Mouse (Mus musculus) liver, embryonic 11.5 days (tissue): ENCODE results near the gene Coro1c. TPM values are rescaled to one million over a fixed set of nuclear protein-coding genes. Genes with fewer than 3 reads are reported as not detected.

Source experiments
- ATAC-seq: fragments of 200-750 bp; cut with Nextera tagmentation; replicated peaks from 2 replicates; pipeline ENCODE4 v1.8.0; 2017; ENCODE audit warnings: moderate number of reproducible peaks, mild to moderate bottlenecking, moderate TSS enrichment, moderate library complexity; ENCODE audit not compliant: low FRiP score
- DNase-seq: peaks from one replicate; pipeline ENCODE4 v3.0.0-alpha.2; 2017; ENCODE audit warnings: low spot score
- H3K27ac ChIP-seq: fragments of 300-500 bp; sonication (generic); 2 replicates; pipeline ENCODE4 v1.5.1; 2014; ENCODE audit warnings: mild to moderate bottlenecking, low read depth, low read length, control low read depth
- H3K27me3 ChIP-seq: fragments of 300-500 bp; sonication (generic); replicated peaks from 2 replicates; pipeline ENCODE4 v1.6.1; 2014; ENCODE audit warnings: low read length, mixed read lengths; ENCODE audit not compliant: control insufficient read depth, insufficient read depth
- H3K36me3 ChIP-seq: fragments of 300-500 bp; sonication (generic); 2 replicates; pipeline ENCODE4 v1.6.1; 2014; ENCODE audit warnings: mild to moderate bottlenecking, low read length, moderate library complexity, mixed read lengths; ENCODE audit not compliant: control insufficient read depth, insufficient read depth
- H3K4me1 ChIP-seq: fragments of 300-500 bp; sonication (generic); replicated peaks from 2 replicates; pipeline ENCODE4 v1.6.1; 2014; ENCODE audit warnings: low read length, mixed read lengths; ENCODE audit not compliant: control insufficient read depth, insufficient read depth
- H3K4me2 ChIP-seq: fragments of 300-500 bp; sonication (generic); 2 replicates; pipeline ENCODE4 v1.6.1; 2014; ENCODE audit warnings: mild to moderate bottlenecking, control low read depth, moderate library complexity
- H3K4me3 ChIP-seq: fragments of 300-500 bp; sonication (generic); 2 replicates; pipeline ENCODE4 v1.5.1; 2014; ENCODE audit warnings: low read depth, low read length, control low read depth
- H3K9ac ChIP-seq: fragments of 300-500 bp; sonication (generic); 2 replicates; pipeline ENCODE4 v1.6.1; 2014; ENCODE audit warnings: low read depth, low read length, control low read depth
- H3K9me3 ChIP-seq: fragments of 300-500 bp; sonication (generic); 2 replicates; pipeline ENCODE4 v1.6.1; 2016; ENCODE audit warnings: low read length, inconsistent platforms, mixed read lengths; ENCODE audit not compliant: control insufficient read depth
- WGBS: fragments of 180-500 bp; shearing (Covaris S2); extraction: QIAGEN DNeasy Blood & Tissue Kit; methylation state at CpG from one replicate; pipeline ENCODE4 v1.1.7; 2014; 5-methylcytosine and 5-hydroxymethylcytosine counted together
- polyA plus RNA-seq: library from polyadenylated mRNA; unstranded; fragments of >200 nt; fragmentation: Nextera tagmentation; extraction: Ambion mirVana; gene quantifications from 2 replicates; pipeline ENCODE4 v1.2.1, GENCODE M21; 2014

The Coro1c gene
- polyA plus RNA-seq, 1 experiment from 2014 or later = 122 TPM

DNA sequence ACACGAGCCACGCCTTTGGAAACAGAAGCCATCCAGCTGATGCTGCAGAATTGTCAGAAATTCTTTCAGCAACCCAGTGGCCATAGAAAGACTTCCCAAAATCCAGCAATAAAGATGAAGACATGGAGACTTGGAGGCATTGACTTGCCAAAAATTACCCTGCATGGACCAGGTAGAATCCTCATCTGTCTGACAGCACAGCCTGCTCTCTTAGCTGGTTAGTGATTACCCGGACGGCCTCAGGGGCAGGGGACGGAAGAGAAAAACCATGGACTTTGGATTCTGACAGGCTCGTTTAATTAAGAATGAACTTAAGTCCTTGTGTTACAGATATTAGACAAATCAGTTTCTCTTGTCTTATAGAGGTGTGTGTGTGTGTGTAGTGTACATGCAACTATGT, 2.1 kb upstream of the Coro1c start:
- H3K4me2 ChIP-seq = peak overlapping the region; percentile 93
- peak overlapping the region; percentile 32; the same call in 1 of the 2 replicates for H3K27ac ChIP-seq
- ATAC-seq (no peak), DNase-seq (no peak)
- H3K36me3 ChIP-seq = no peaks in the 10 kb centered on the region
- peaks cover 37% of the 10 kb centered on the region for H3K4me1 ChIP-seq
- no peaks in the 10 kb centered on the region for H3K27me3 ChIP-seq
- H3K4me3 ChIP-seq = no peak overlapping the region
- H3K9ac ChIP-seq = no peak overlapping the region
- H3K9me3 ChIP-seq = no peaks in the 10 kb centered on the region
- 67% methylated on average over 6 of the region's 6 CpGs for WGBS

DNA sequence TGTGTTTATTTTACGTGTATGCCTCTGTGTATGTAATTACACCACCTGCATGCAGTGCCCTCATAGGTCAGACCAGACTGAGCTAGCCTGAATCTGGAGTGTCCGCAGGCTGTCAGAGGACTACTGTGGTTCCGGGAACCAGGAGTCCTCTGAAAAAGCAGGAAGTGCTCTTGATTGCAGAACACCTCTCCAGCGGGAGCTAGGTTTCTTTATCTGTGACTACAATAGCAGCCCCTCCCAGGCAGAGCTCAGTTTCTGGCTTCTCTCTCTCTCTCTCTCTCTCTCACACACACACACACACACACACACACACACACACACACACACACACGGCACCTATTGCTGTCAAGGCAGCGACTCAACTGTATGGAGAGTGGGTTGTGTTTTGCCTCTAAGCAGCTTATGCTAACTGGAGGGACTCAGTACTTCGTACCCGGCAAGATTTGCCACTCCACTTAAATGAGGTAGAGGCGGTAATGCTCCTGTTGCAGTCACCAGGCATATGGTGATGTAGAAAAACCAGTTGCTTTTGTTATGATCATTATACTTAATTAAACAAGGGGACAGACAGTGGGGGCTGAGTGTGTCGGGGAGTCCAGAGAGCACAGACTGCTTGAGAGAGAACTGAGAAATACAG, 1.6 kb upstream of the Coro1c start:
- Histone ChIP-seq H3K9ac (0 out of 2 replicates have a peak overlapping the region, but pooled peaks have one; percentile 20), H3K4me3 (peak overlapping the region; percentile 12; the same call in 1 of the 2 replicates), H3K9me3 (no peaks in the 10 kb centered on the region), H3K4me1 (peaks cover 42% of the 10 kb centered on the region), H3K27ac (peak overlapping the region; percentile 38; the same call in 1 of the 2 replicates), H3K27me3 (no peaks in the 10 kb centered on the region), H3K36me3 (no peaks in the 10 kb centered on the region), H3K4me2 (peak overlapping the region; percentile 93)
- DNase-seq (no peak), ATAC-seq (no peak)
- 22% methylated on average over 10 of the region's 10 CpGs for WGBS

- no peaks in the 10 kb centered on the region for H3K36me3 ChIP-seq
- H3K27ac ChIP-seq = peak overlapping the region; percentile 98
- H3K4me2 ChIP-seq = peak overlapping the region; percentile 93
- no peaks in the 10 kb centered on the region for H3K27me3 ChIP-seq
- H3K9me3 ChIP-seq = no peaks in the 10 kb centered on the region
- 1% methylated on average over 66 of the region's 69 CpGs for WGBS
- H3K9ac ChIP-seq = peak overlapping the region; percentile 97
- H3K4me3 ChIP-seq = peak overlapping the region; percentile 98
- peak; percentile 77 for DNase-seq
- ATAC-seq = peak; percentile 79
- H3K4me1 ChIP-seq = peaks cover 61% of the 10 kb centered on the region
These were observed 581 bp downstream of the Coro1c start for GRCm38 (mm10) chr5:113907786-113908567.

DNA sequence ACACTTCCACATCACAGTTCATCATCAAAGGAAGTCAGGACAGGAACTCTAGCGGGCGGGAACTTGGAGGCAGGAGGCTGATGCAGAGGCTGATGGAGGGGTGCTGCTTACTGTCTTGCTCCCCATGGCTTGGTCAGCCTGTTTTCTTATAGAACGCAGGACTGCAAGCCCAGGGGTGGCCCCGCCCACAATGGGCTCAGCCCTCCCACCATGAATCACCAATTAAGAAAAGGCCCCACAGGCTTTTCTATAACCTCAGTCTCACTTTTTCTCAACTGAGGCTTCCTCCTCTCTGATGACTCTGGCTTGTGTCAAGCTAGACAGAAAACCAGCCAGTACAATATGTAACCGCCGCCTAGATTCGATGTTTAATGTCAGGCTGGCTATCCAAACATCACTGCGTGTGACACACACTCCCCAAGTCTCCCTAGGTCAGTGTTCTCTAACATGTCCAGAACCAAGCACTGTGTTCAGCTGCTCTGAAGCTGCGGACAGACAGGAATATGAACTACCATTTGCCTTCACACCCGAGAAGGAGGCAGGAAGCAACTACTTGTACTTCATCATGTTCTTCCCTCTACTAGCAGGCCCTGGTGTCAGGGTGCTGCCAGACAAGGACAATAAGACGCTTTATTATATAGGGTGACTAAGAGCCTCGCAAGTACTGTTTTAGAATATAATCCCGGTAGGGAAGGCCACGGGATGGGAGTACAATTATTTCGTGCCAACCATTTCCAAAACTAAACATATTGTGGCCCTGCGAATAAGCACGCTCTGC, 1.4 kb downstream of the Coro1c start:
- Histone ChIP-seq H3K27me3 (no peaks in the 10 kb centered on the region), H3K9ac (peak overlapping the region; percentile 97), H3K9me3 (no peaks in the 10 kb centered on the region), H3K4me2 (peak overlapping the region; percentile 93), H3K4me3 (peak overlapping the region; percentile 98), H3K27ac (peak overlapping the region; percentile 98), H3K36me3 (no peaks in the 10 kb centered on the region), H3K4me1 (peaks cover 70% of the 10 kb centered on the region)
- ATAC-seq (no peak), DNase-seq (no peak)
- WGBS = 14% methylated on average over 17 of the region's 17 CpGs

- H3K4me1 ChIP-seq = peaks cover 76% of the 10 kb centered on the region
- no peak for ATAC-seq
- no peaks in the 10 kb centered on the region for H3K9me3 ChIP-seq
- H3K36me3 ChIP-seq = no peaks in the 10 kb centered on the region
- no peak overlapping the region for H3K27ac ChIP-seq
- H3K27me3 ChIP-seq = no peaks in the 10 kb centered on the region
- H3K9ac ChIP-seq = no peak overlapping the region
- no peak for DNase-seq
- H3K4me2 ChIP-seq = no peak overlapping the region
- WGBS = 40% methylated on average over 4 of the region's 4 CpGs
- H3K4me3 ChIP-seq = no peak overlapping the region
These were observed 3.6 kb downstream of the Coro1c start for GRCm38 (mm10) chr5:113904987-113905386.

DNA sequence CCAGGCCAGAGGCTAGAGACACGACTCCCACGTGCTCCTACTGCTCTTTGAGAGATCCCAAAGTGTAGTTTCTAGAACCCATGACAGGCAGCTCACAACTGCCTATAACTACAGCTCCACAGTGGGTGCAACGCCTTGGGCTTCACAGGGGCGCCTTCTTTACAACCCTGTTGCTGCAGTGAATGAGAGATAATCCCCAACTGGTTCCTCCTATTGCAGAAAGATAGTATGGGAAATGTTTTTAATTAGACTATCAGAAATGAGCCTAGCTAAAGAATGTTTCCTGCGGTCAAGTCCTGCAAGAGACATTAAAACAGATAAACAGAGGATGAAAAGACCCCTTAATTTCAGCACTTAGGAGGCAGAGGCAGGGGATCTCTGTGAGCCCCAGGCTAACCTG, 5.6 kb downstream of the Coro1c start:
- no peak for DNase-seq
- Histone ChIP-seq H3K4me2 (peak overlapping the region; percentile 2; the same call in 1 of the 2 replicates), H3K27me3 (no peaks in the 10 kb centered on the region), H3K36me3 (no peaks in the 10 kb centered on the region), H3K27ac (no peak overlapping the region), H3K4me3 (no peak overlapping the region), H3K4me1 (peaks cover 75% of the 10 kb centered on the region), H3K9ac (no peak overlapping the region), H3K9me3 (no peaks in the 10 kb centered on the region)
- 52% methylated on average over 5 of the region's 5 CpGs for WGBS
- ATAC-seq = no peak

- peaks cover 75% of the 10 kb centered on the region for H3K4me1 ChIP-seq
- no peak overlapping the region for H3K9ac ChIP-seq
- H3K4me3 ChIP-seq = no peak overlapping the region
- H3K36me3 ChIP-seq = no peaks in the 10 kb centered on the region
- H3K27ac ChIP-seq = no peak overlapping the region
- peak overlapping the region; percentile 3 for H3K4me2 ChIP-seq
- no peaks in the 10 kb centered on the region for H3K27me3 ChIP-seq
- ATAC-seq = peak; percentile 83
- no peaks in the 10 kb centered on the region for H3K9me3 ChIP-seq
- WGBS = 43% methylated on average over 6 of the region's 6 CpGs
- DNase-seq = no peak
These were observed 6.5 kb downstream of the Coro1c start for GRCm38 (mm10) chr5:113902017-113902416.

- DNase-seq (no peak), ATAC-seq (no peak)
- WGBS = 54% methylated on average over 8 of the region's 8 CpGs
- no peaks in the 10 kb centered on the region for H3K36me3 ChIP-seq
- H3K27me3 ChIP-seq = no peaks in the 10 kb centered on the region
- H3K9me3 ChIP-seq = no peaks in the 10 kb centered on the region
- H3K27ac ChIP-seq = peak overlapping the region; percentile 21; the same call in 1 of the 2 replicates
- H3K9ac ChIP-seq = no peak overlapping the region
- no peak overlapping the region for H3K4me2 ChIP-seq
- peaks cover 66% of the 10 kb centered on the region for H3K4me1 ChIP-seq
- H3K4me3 ChIP-seq = no peak overlapping the region
These were observed 7.4 kb downstream of the Coro1c start for GRCm38 (mm10) chr5:113901074-113901571.
